Mouse (Mus musculus) CH12.LX (cell line): Measurements from ENCODE around the gene Spsb4. TPM values are rescaled to one million over a fixed set of nuclear protein-coding genes. Genes with fewer than 3 reads are reported as not detected.

ENCODE experiments used
- DNase-seq: peaks from one replicate; pipeline ENCODE4 v3.0.0-alpha.2; 2013; ENCODE audit errors: extremely low read depth
- H3K27ac ChIP-seq: 2 replicates; pipeline ENCODE4 v1.5.1; 2012; ENCODE audit warnings: low read depth, mild to moderate bottlenecking, control low read depth, moderate library complexity; ENCODE audit not compliant: insufficient read depth
- H3K27me3 ChIP-seq: replicated peaks from 2 replicates; pipeline ENCODE3; 2012; ENCODE audit warnings: inconsistent platforms
- H3K36me3 ChIP-seq, 2 experiments: replicated peaks in 1 of 2; 2 replicates each; pipeline versions ENCODE3 to v1.6.1; 2012; ENCODE audit warnings: inconsistent platforms in 1 of 2, low read length in 1 of 2, mild to moderate bottlenecking in 1 of 2, mixed read lengths in 1 of 2, moderate library complexity in 1 of 2; ENCODE audit not compliant: control insufficient read depth in 1 of 2, insufficient read depth in 1 of 2
- H3K4me1 ChIP-seq, 2 experiments: 2 replicates each; pipeline ENCODE4 v1.6.1; 2012; ENCODE audit warnings: inconsistent platforms in 1 of 2, moderate library complexity in 1 of 2; ENCODE audit not compliant: insufficient read depth in 2 of 2, control insufficient read depth in 1 of 2
- H3K4me2 ChIP-seq: 2 replicates; pipeline ENCODE4 v1.6.1; 2012; ENCODE audit warnings: low read depth, mild to moderate bottlenecking, control low read depth; ENCODE audit not compliant: poor library complexity, insufficient read depth, severe bottlenecking
- H3K4me3 ChIP-seq, 3 experiments: fragments of 150-350 bp in 1 of 3; sonication (generic) in 1 of 3; replicated peaks in 1 of 3; 2 replicates each; pipeline versions ENCODE3 to v1.5.1; 2011 to 2012; ENCODE audit warnings: low read depth in 2 of 3, low read length in 2 of 3, mild to moderate bottlenecking in 2 of 3, moderate library complexity in 2 of 3, control low read depth in 1 of 3, improper control_type of control experiment in 1 of 3, inconsistent platforms in 1 of 3, mixed read lengths in 1 of 3; ENCODE audit not compliant: poor library complexity in 1 of 3
- H3K79me2 ChIP-seq: replicated peaks from 2 replicates; pipeline ENCODE4 v1.6.1; 2012; ENCODE audit warnings: mild to moderate bottlenecking, moderate library complexity; ENCODE audit not compliant: control insufficient read depth, poor library complexity, insufficient read depth, severe bottlenecking; ENCODE audit errors: extremely low read depth
- H3K9ac ChIP-seq: 2 replicates; pipeline ENCODE4 v1.6.1; 2012; ENCODE audit warnings: low read depth, mild to moderate bottlenecking, control low read depth, moderate library complexity; ENCODE audit not compliant: insufficient read depth
- H3K9me3 ChIP-seq: replicated peaks from 2 replicates; pipeline ENCODE3; 2012; ENCODE audit warnings: low read length, inconsistent platforms, mixed read lengths
- CHD1 ChIP-seq: IDR thresholded peaks from 2 replicates; pipeline ENCODE4 v1.6.1; 2012; ENCODE audit warnings: low read depth, low read length, improper control_type of control experiment, inconsistent platforms
- CTCF ChIP-seq, 2 experiments: IDR thresholded peaks in 1 of 2; conservative IDR thresholded peaks in 1 of 2; 2 replicates each; pipeline ENCODE4 v1.5.1; 2011 to 2012; ENCODE audit warnings: low read depth in 2 of 2, low read length in 2 of 2, improper control_type of control experiment in 1 of 2, inconsistent platforms in 1 of 2, mild to moderate bottlenecking in 1 of 2, moderate library complexity in 1 of 2
- ELF1 ChIP-seq: IDR thresholded peaks from 2 replicates; pipeline ENCODE4 v1.6.1; 2014; ENCODE audit warnings: low read depth, mild to moderate bottlenecking, inconsistent platforms, low read length, improper control_type of control experiment
- JUND ChIP-seq: conservative IDR thresholded peaks from 2 replicates; pipeline ENCODE4 v1.6.1; 2011; ENCODE audit warnings: low read depth, low read length, improper control_type of control experiment
- MAX ChIP-seq: IDR thresholded peaks from 2 replicates; pipeline ENCODE4 v1.6.1; 2011; ENCODE audit warnings: low read length, improper control_type of control experiment
- MAZ ChIP-seq: IDR thresholded peaks from 2 replicates; pipeline ENCODE4 v1.6.1; 2012; ENCODE audit warnings: low read depth, mild to moderate bottlenecking, inconsistent platforms, low read length, improper control_type of control experiment, moderate library complexity
- MEF2A ChIP-seq: IDR thresholded peaks from 2 replicates; pipeline ENCODE4 v1.6.1; 2014; ENCODE audit warnings: low read depth, mild to moderate bottlenecking, inconsistent platforms, low read length, improper control_type of control experiment, borderline replicate concordance
- MYC ChIP-seq: IDR thresholded peaks from 2 replicates; pipeline ENCODE4 v1.6.1; 2011; ENCODE audit warnings: low read depth, mild to moderate bottlenecking, improper control_type of control experiment, low read length
- PAX5 ChIP-seq: IDR thresholded peaks from 2 replicates; pipeline ENCODE4 v1.6.1; 2012; ENCODE audit warnings: low read length, inconsistent platforms, mixed read lengths
- POLR2A ChIP-seq: IDR thresholded peaks from 2 replicates; pipeline ENCODE4 v1.6.1; 2011; ENCODE audit warnings: low read depth, mild to moderate bottlenecking, improper control_type of control experiment, low read length
- POLR2AphosphoS2 ChIP-seq: IDR thresholded peaks from 2 replicates; pipeline ENCODE4 v1.6.1; 2011; ENCODE audit warnings: low read depth, low read length, improper control_type of control experiment
- RAD21 ChIP-seq: IDR thresholded peaks from 2 replicates; pipeline ENCODE4 v1.6.1; 2011; ENCODE audit warnings: low read depth, mild to moderate bottlenecking, low read length, improper control_type of control experiment, moderate library complexity
- RCOR1 ChIP-seq: conservative IDR thresholded peaks from 2 replicates; pipeline ENCODE4 v1.6.1; 2012; ENCODE audit warnings: low read depth, mild to moderate bottlenecking, inconsistent platforms, low read length, improper control_type of control experiment
- TCF12 ChIP-seq: IDR thresholded peaks from 2 replicates; pipeline ENCODE4 v1.6.1; 2014; ENCODE audit warnings: low read depth, mild to moderate bottlenecking, inconsistent platforms, low read length, improper control_type of control experiment
- UBTF ChIP-seq: IDR thresholded peaks from 2 replicates; pipeline ENCODE4 v1.6.1; 2012; ENCODE audit warnings: low read depth, mild to moderate bottlenecking, inconsistent platforms, low read length, improper control_type of control experiment, moderate library complexity
- ZC3H11A ChIP-seq: IDR thresholded peaks from 2 replicates; pipeline ENCODE4 v1.6.1; 2012; ENCODE audit warnings: low read depth, mild to moderate bottlenecking, inconsistent platforms, low read length, improper control_type of control experiment
- ZKSCAN1 ChIP-seq: IDR thresholded peaks from 2 replicates; pipeline ENCODE4 v1.6.1; 2012; ENCODE audit warnings: low read depth, inconsistent platforms, low read length, improper control_type of control experiment, borderline replicate concordance
- dilution Hi-C: fragments of 300-500 bp; cut with MboI; formaldehyde crosslinking; loops from 2 replicates; pipeline ENCODE4 v1.14.3; 2020; ENCODE audit warnings: low sequenced_read_pairs; ENCODE audit not compliant: extremely low pct_unique_long_range_greater_than_20kb, extremely low pct_ligation_motif_present
- in situ Hi-C: fragments of 300-500 bp; cut with MboI; formaldehyde crosslinking; loops from 3 replicates; pipeline ENCODE4 v1.14.3; 2019; ENCODE audit warnings: low sequenced_read_pairs, low pct_ligation_motif_present, low pct_unique_long_range_greater_than_20kb, mixed read lengths
- polyA plus RNA-seq: library from polyadenylated mRNA; unstranded; fragments of >175 nt; gene quantifications from 2 replicates; pipeline ENCODE4 v1.2.1, GENCODE M21; 2012; ENCODE audit warnings: low read depth; ENCODE audit not compliant: insufficient read length
- total RNA-seq, 2 experiments: library from RNA; depleted of rRNA; stranded (reverse); fragments of 300-350 nt in 1 of 2; fragments of >200 nt in 1 of 2; gene quantifications; 2 replicates each; pipeline ENCODE4 v1.2.3; 2012 to 2014

Spsb4 gene
- total and polyA plus RNA-seq, 3 experiments = not detected

GRCm38 (mm10) chr9:97017811-97018641, 617 bp downstream of the Spsb4 start:
- Histone ChIP-seq H3K9ac (no peak overlapping the region), H3K4me1 (peaks cover 0 to 3% of the 10 kb centered on the region in 2 experiments; a peak in 1 of 4 replicates), H3K27ac (no peak overlapping the region), H3K9me3 (peaks cover 8% of the 10 kb centered on the region), H3K27me3 (peaks cover 51% of the 10 kb centered on the region), H3K79me2 (no peaks in the 10 kb centered on the region), H3K4me2 (peak overlapping the region; percentile 44; the same call in 1 of the 2 replicates), H3K4me3 (peak overlapping the region in 2 of 3 experiments; percentile 28 to 43), H3K36me3 (no peaks in the 10 kb centered on the region)
- in situ Hi-C loops (no loop called here), dilution Hi-C loops (no loop called here)
- TF ChIP-seq PAX5 = no peak
- TF ChIP-seq UBTF = no peak
- 0 out of 4 replicates have a peak, but pooled peaks of 1 of the 2 experiments have one; percentile 3 for TF ChIP-seq CTCF (conservative IDR thresholded peaks at IDR 0.05 in 1 of 2, IDR thresholded peaks at IDR 0.05 in 1 of 2; ENCODE audit: low read depth in 2 of 2, low read length in 2 of 2)
- no peak for TF ChIP-seq POLR2AphosphoS2
- no peak for TF ChIP-seq CHD1
- no peak for TF ChIP-seq TCF12
- no peak for TF ChIP-seq RCOR1
- TF ChIP-seq MAZ = no peak
- DNase-seq = no peak

GRCm38 (mm10) chr9:97017121-97017810, 1.4 kb downstream of the Spsb4 start:
- no peak for DNase-seq
- no peaks in the 10 kb centered on the region for H3K79me2 ChIP-seq
- peaks cover 0 to 3% of the 10 kb centered on the region in 2 experiments; a peak in 1 of 4 replicates for H3K4me1 ChIP-seq
- no peaks in the 10 kb centered on the region for H3K36me3 ChIP-seq
- in situ Hi-C loops (no loop called here), dilution Hi-C loops (no loop called here)
- H3K27ac ChIP-seq = no peak overlapping the region
- H3K27me3 ChIP-seq = peaks cover 52% of the 10 kb centered on the region
- peaks cover 6% of the 10 kb centered on the region for H3K9me3 ChIP-seq
- no peak for TF ChIP-seq MAZ
- TF ChIP-seq MAX = no peak
- TF ChIP-seq POLR2A = no peak
- TF ChIP-seq ZKSCAN1 = no peak
- no peak for TF ChIP-seq ELF1
- no peak for TF ChIP-seq MEF2A
- no peak for TF ChIP-seq POLR2AphosphoS2
- TF ChIP-seq JUND = no peak
- TF ChIP-seq RAD21 = no peak
- no peak for TF ChIP-seq CHD1
- TF ChIP-seq ZC3H11A = no peak
- TF ChIP-seq MYC = no peak
- no peak overlapping the region for H3K4me2 ChIP-seq
- no peak overlapping the region for H3K9ac ChIP-seq
- no peak overlapping the region for H3K4me3 ChIP-seq
